Mouse (Mus musculus) 416B (cell line): ENCODE measurements around the gene Arid1b.

Experiments used
- DNase-seq: peaks from one replicate; pipeline ENCODE4 v3.0.0; 2011; ENCODE audit warnings: low read depth

Gene Arid1b

GRCm38 (mm10) chr17:5386885-5387545, 392.9 kb downstream of the Arid1b start:
- DNase-seq, result no peak

GRCm38 (mm10) chr17:5388351-5388750, 394.2 kb downstream of the Arid1b start:
- no peak for DNase-seq

GRCm38 (mm10) chr17:5390682-5391081, 396.6 kb downstream of the Arid1b start:
- no peak for DNase-seq

GRCm38 (mm10) chr17:5395454-5396205, 401.5 kb downstream of the Arid1b start:
- DNase-seq, result no peak

GRCm38 (mm10) chr17:5396213-5396612, 402.1 kb downstream of the Arid1b start:
- DNase-seq, result no peak
